Mouse (Mus musculus) erythroblast, embryonic 14.5 days (primary cell): Measurements from ENCODE around the gene Sap25.

Experiments
- GATA1 ChIP-seq: IDR thresholded peaks from 2 replicates; pipeline ENCODE4 v1.6.1; 2012; ENCODE audit warnings: low read length, inconsistent platforms, mixed read lengths
- TAL1 ChIP-seq: IDR thresholded peaks from 3 replicates; pipeline ENCODE4 v1.6.1; 2012; ENCODE audit warnings: low read length, inconsistent platforms, mixed read lengths

- TF ChIP-seq GATA1 (no peak), TAL1 (no peak)
Observed at GRCm38 (mm10) chr5:137674786-137675185, 33.7 kb downstream of the Sap25 start.
